Mouse (Mus musculus) liver, embryonic 13.5 days (tissue): ENCODE results near the gene Nav3. TPM values are rescaled to one million over a fixed set of nuclear protein-coding genes. Genes with fewer than 3 reads are reported as not detected.

ENCODE experiments used
- ATAC-seq: fragments of 200-750 bp; cut with Nextera tagmentation; 2 replicates; pipeline ENCODE4 v1.8.0; 2017; ENCODE audit warnings: low read depth, mild to moderate bottlenecking, moderate number of reproducible peaks, moderate library complexity
- DNase-seq: peaks from one replicate; pipeline ENCODE4 v3.0.0; 2022
- H3K27ac ChIP-seq: fragments of 300-500 bp; sonication (generic); 2 replicates; pipeline ENCODE4 v1.5.1; 2015; ENCODE audit warnings: moderate library complexity, mild to moderate bottlenecking, inconsistent platforms
- H3K27me3 ChIP-seq: fragments of 300-500 bp; sonication (generic); 2 replicates; pipeline ENCODE4 v1.6.1; 2015; ENCODE audit warnings: mild to moderate bottlenecking, inconsistent platforms
- H3K36me3 ChIP-seq: fragments of 300-500 bp; sonication (generic); 2 replicates; pipeline ENCODE4 v1.6.1; 2015; ENCODE audit warnings: mild to moderate bottlenecking, inconsistent platforms
- H3K4me1 ChIP-seq: fragments of 300-500 bp; sonication (generic); replicated peaks from 2 replicates; pipeline ENCODE4 v1.6.1; 2015; ENCODE audit warnings: inconsistent platforms
- H3K4me2 ChIP-seq: fragments of 300-500 bp; sonication (generic); 2 replicates; pipeline ENCODE4 v1.6.1; 2015; ENCODE audit warnings: inconsistent platforms, mild to moderate bottlenecking, moderate library complexity
- H3K4me3 ChIP-seq: fragments of 300-500 bp; sonication (generic); replicated peaks from 2 replicates; pipeline ENCODE4 v1.5.1; 2015; ENCODE audit warnings: mild to moderate bottlenecking, inconsistent platforms
- H3K9ac ChIP-seq: fragments of 300-500 bp; sonication (generic); 2 replicates; pipeline ENCODE4 v1.6.1; 2015; ENCODE audit warnings: mild to moderate bottlenecking, inconsistent platforms
- H3K9me3 ChIP-seq: fragments of 300-500 bp; sonication (generic); replicated peaks from 2 replicates; pipeline ENCODE4 v1.6.1; 2016; ENCODE audit warnings: inconsistent platforms
- WGBS: fragments of 180-500 bp; shearing (Covaris S2); methylation state at CpG from one replicate; pipeline ENCODE4 v1.1.7; 2015; ENCODE audit not compliant: insufficient replicate concordance; 5-methylcytosine and 5-hydroxymethylcytosine counted together
- polyA plus RNA-seq: library from polyadenylated mRNA; unstranded; fragments of >200 nt; fragmentation: Nextera tagmentation; extraction: Ambion mirVana; gene quantifications from 2 replicates; pipeline ENCODE4 v1.2.1, GENCODE M21; 2015

The Nav3 gene
- polyA plus RNA-seq, 1 experiment from 2014 or later = 0.41 TPM

GRCm38 (mm10) chr10:110380792-110381191 is 75.2 kb downstream of the Nav3 start:
- no peak for ATAC-seq

DNA sequence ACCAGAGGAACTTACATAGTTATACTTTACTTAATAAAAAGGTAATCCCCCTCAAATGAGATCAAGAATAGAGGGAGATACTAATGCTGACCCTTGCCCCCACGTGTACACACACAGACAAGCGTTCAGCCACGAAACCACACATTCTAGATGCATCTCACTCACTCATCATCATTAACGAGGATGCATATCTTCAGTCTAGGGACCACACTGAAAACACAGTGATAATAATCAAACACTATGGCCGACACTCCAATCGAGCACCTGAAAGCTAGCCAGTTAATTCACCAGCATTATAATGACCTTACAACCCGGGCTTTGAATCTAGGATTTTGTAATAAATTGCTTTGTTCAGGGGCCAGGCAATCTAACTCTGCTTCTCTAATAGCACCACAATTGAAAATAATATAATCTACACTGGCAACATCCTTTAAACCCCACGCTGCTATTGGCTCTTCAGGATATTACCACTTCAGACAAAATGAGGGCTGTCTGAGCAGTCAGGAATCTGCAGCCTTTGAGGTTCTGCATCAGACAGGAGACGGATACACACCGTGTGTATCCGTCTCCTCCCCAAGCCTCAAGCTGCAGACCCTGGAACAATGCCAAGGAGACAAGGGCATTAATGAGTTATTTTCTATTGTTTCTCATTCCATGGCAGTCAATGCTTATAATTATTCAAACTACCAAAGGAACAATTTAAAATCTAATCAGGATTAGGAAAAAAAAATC is 83.1 kb downstream of the Nav3 start:
- Histone ChIP-seq H3K9me3 (no peaks in the 10 kb centered on the region), H3K27me3 (no peaks in the 10 kb centered on the region), H3K27ac (no peak overlapping the region), H3K4me1 (no peaks in the 10 kb centered on the region), H3K4me2 (no peak overlapping the region), H3K9ac (no peak overlapping the region), H3K36me3 (no peaks in the 10 kb centered on the region), H3K4me3 (no peak overlapping the region)
- no peak for ATAC-seq
- WGBS = 65% methylated on average over 11 of the region's 11 CpGs
- no peak for DNase-seq

More at GRCm38 (mm10) chr10:110380792-110381191, 75.2 kb downstream of the Nav3 start:
- WGBS = 84% methylated on average over 2 of the region's 2 CpGs
- DNase-seq = no peak
- Histone ChIP-seq H3K9me3 (no peaks in the 10 kb centered on the region), H3K9ac (no peak overlapping the region), H3K36me3 (no peaks in the 10 kb centered on the region), H3K27me3 (no peaks in the 10 kb centered on the region), H3K4me1 (no peaks in the 10 kb centered on the region), H3K4me3 (no peak overlapping the region), H3K4me2 (no peak overlapping the region), H3K27ac (no peak overlapping the region)

DNA sequence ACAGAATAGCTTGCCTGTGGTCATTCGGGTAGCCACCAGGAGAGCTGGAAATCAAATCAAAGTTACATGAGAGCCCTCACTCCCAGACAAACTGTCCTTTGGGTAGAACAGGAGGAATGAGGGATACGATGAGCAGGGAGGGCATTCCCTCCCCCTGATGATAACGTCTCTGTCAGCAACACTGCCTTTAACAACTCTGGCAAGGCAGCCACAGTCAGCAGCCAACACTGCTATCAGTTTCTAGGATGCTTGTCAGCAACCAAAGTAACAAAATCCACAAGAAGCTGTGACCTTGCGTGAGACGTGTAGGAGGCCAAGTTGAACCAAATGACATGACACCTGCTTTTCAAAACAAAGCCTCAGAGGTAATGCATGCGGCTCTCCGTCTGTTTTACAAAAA is 103.9 kb downstream of the Nav3 start:
- Histone ChIP-seq H3K27ac (no peak overlapping the region), H3K4me2 (no peak overlapping the region), H3K4me1 (no peaks in the 10 kb centered on the region), H3K36me3 (no peaks in the 10 kb centered on the region), H3K4me3 (no peak overlapping the region), H3K9ac (no peak overlapping the region), H3K27me3 (no peaks in the 10 kb centered on the region), H3K9me3 (no peaks in the 10 kb centered on the region)
- ATAC-seq (no peak), DNase-seq (no peak)
- 58% methylated on average over 7 of the region's 7 CpGs for WGBS

- Histone ChIP-seq H3K27me3 (no peaks in the 10 kb centered on the region), H3K4me3 (no peak overlapping the region), H3K9me3 (no peaks in the 10 kb centered on the region), H3K9ac (no peak overlapping the region), H3K27ac (no peak overlapping the region), H3K36me3 (no peaks in the 10 kb centered on the region), H3K4me2 (no peak overlapping the region), H3K4me1 (no peaks in the 10 kb centered on the region)
- DNase-seq = no peak
- no peak for ATAC-seq
- WGBS = 74% methylated on average over 5 of the region's 5 CpGs
Measured at GRCm38 (mm10) chr10:110330030-110330429, 126.0 kb downstream of the Nav3 start.

DNA sequence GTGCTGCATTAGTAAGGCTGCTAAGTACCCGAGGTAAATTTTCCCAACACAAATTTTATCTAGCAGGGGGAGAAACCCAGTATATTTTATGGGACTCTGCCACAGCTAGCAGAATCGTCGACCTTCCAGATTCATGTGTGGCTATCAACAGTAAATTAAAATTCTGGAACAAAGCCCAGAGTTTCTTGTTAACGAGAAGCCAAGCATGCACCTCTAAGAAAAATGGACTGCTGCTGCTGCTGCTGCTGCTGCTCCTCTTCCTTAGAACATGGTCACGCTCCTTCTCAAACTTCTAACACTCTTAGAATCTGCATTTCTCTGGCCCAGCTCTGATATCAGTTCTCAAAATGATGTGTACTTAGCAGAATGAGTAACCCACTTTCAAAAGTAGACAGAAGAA is 126.4 kb downstream of the Nav3 start:
- Histone ChIP-seq H3K4me3 (no peak overlapping the region), H3K27ac (no peak overlapping the region), H3K36me3 (no peaks in the 10 kb centered on the region), H3K9me3 (no peaks in the 10 kb centered on the region), H3K4me1 (no peaks in the 10 kb centered on the region), H3K4me2 (no peak overlapping the region), H3K9ac (no peak overlapping the region), H3K27me3 (no peaks in the 10 kb centered on the region)
- DNase-seq (no peak), ATAC-seq (no peak)
- WGBS = 58% methylated on average over 5 of the region's 5 CpGs

- no peaks in the 10 kb centered on the region for H3K36me3 ChIP-seq
- ATAC-seq (no peak), DNase-seq (no peak)
- H3K4me3 ChIP-seq = no peak overlapping the region
- H3K9me3 ChIP-seq = no peaks in the 10 kb centered on the region
- H3K27me3 ChIP-seq = no peaks in the 10 kb centered on the region
- no peak overlapping the region for H3K9ac ChIP-seq
- H3K4me1 ChIP-seq = no peaks in the 10 kb centered on the region
- 59% methylated on average over 6 of the region's 6 CpGs for WGBS
- no peak overlapping the region for H3K4me2 ChIP-seq
- H3K27ac ChIP-seq = no peak overlapping the region
Measured at GRCm38 (mm10) chr10:110322082-110322632, 133.8 kb downstream of the Nav3 start.

DNA sequence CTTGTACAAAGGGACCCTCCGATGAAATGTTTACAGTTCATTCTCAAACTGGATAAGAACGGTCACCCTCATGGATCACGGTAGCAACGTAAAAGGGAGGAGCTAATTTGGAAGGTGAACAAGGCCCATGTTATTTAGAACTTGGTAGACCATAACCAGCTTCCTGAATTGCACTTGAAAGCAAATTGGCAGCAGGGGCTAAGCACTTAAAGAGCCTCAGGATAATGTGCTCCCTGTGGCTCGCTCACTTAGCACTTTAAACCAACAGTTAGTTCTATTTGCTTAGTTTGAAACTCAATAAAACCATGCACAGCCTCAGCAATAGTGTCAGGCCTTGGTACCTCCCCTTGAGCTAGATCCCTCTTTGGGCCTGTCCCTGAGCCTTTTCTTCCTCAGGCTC is 138.7 kb downstream of the Nav3 start:
- H3K9ac ChIP-seq = no peak overlapping the region
- H3K27me3 ChIP-seq = no peaks in the 10 kb centered on the region
- H3K4me1 ChIP-seq = no peaks in the 10 kb centered on the region
- ATAC-seq (no peak), DNase-seq (no peak)
- H3K4me3 ChIP-seq = no peak overlapping the region
- no peak overlapping the region for H3K27ac ChIP-seq
- no peak overlapping the region for H3K4me2 ChIP-seq
- H3K9me3 ChIP-seq = no peaks in the 10 kb centered on the region
- no peaks in the 10 kb centered on the region for H3K36me3 ChIP-seq
- 65% methylated on average over 5 of the region's 5 CpGs for WGBS

GRCm38 (mm10) chr10:110314525-110314924 is 141.5 kb downstream of the Nav3 start:
- 53% methylated on average over 5 of the region's 5 CpGs for WGBS
- Histone ChIP-seq H3K9ac (no peak overlapping the region), H3K9me3 (no peaks in the 10 kb centered on the region), H3K36me3 (no peaks in the 10 kb centered on the region), H3K27me3 (no peaks in the 10 kb centered on the region), H3K4me3 (no peak overlapping the region), H3K4me2 (no peak overlapping the region), H3K4me1 (no peaks in the 10 kb centered on the region), H3K27ac (no peak overlapping the region)
- DNase-seq (no peak), ATAC-seq (no peak)

DNA sequence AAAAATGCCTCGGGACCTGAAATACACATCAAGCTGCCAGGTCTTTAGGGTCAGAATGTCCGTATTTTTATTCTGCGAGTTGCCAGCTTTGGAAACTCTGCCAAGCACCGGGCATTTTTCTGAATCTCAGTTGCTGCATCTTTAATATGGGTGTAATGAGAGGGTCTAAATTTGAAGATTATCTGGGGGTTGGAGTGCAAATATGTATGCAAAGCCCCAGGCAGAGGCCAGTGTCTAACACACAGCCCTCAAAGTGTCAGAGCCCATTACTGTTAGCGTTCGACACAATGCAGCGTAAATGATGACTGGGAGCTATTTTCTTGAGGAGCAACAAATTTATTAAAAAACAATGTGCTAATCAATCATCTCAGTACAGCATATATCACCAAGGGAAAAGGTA is 142.0 kb downstream of the Nav3 start:
- 77% methylated on average over 7 of the region's 7 CpGs for WGBS
- no peaks in the 10 kb centered on the region for H3K27me3 ChIP-seq

DNA sequence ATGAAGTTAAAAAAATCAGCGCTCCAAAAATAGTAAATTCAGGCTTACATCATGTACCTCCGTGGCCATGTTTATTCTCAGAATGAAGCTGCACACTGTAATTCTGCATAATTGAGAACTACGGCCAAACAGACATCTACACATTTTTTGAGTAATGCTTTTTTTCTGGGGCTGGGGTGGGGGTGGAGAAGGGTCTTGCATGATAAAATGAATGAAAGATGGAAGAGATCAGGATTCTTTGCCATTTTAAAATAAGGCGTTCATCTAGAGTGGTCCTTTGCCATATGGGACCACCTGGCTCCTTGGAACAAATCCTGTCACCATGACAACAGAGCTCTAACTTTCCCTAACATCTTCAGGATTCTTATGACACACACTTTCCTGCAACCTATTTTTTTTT is 146.5 kb downstream of the Nav3 start:
- DNase-seq = no peak

More for the DNA sequence above, 142.0 kb downstream of the Nav3 start:
- no peak for DNase-seq
- Histone ChIP-seq H3K4me2 (no peak overlapping the region), H3K27ac (no peak overlapping the region), H3K4me3 (no peak overlapping the region), H3K4me1 (no peaks in the 10 kb centered on the region), H3K36me3 (no peaks in the 10 kb centered on the region), H3K9ac (no peak overlapping the region), H3K9me3 (no peaks in the 10 kb centered on the region)
- no peak for ATAC-seq

GRCm38 (mm10) chr10:110305609-110306008 is 150.4 kb downstream of the Nav3 start:
- Histone ChIP-seq H3K4me2 (no peak overlapping the region), H3K9me3 (no peaks in the 10 kb centered on the region), H3K4me3 (no peak overlapping the region), H3K9ac (no peak overlapping the region), H3K4me1 (no peaks in the 10 kb centered on the region), H3K27ac (no peak overlapping the region), H3K36me3 (no peaks in the 10 kb centered on the region), H3K27me3 (no peaks in the 10 kb centered on the region)
- ATAC-seq (no peak), DNase-seq (no peak)
- 61% methylated on average over 5 of the region's 5 CpGs for WGBS

More for the DNA sequence above, 146.5 kb downstream of the Nav3 start:
- whole genome bisulfite sequencing = 67% methylated on average over 4 of the region's 4 CpGs
- H3K4me2 ChIP-seq = no peak overlapping the region
- H3K4me3 ChIP-seq = no peak overlapping the region
- no peak overlapping the region for H3K27ac ChIP-seq
- no peak for ATAC-seq
- H3K9me3 ChIP-seq = no peaks in the 10 kb centered on the region
- no peaks in the 10 kb centered on the region for H3K36me3 ChIP-seq
- H3K27me3 ChIP-seq = no peaks in the 10 kb centered on the region
- no peak overlapping the region for H3K9ac ChIP-seq
- no peaks in the 10 kb centered on the region for H3K4me1 ChIP-seq

DNA sequence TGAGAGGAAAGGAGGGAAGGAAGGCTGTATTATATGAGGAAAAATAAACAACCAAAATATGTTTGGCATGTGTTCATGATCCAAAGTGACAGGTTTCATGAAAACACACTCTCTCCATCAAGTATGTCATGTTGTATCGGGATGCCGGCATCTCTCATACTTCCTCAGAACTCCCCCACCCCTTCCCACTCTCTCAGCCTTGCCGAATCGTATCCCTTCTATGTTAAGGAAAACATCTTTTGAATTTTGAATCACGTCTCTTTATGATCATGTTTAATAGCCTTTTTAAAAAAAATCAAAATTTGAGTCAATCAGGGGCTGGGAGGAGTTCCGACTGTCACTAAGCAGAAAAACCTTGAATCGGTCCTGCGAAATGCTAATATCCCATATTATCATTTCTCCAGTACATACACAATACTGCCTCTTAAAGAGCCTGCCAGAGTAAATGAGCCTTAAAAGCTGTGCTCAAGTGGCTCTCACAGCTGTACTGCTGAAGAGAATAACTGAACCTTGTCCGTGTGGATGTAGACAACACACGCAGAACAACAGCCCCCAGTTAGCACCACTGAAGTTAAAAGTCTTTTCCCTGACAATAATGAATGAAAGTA is 165.9 kb downstream of the Nav3 start:
- Histone ChIP-seq H3K9me3 (no peaks in the 10 kb centered on the region), H3K27me3 (no peaks in the 10 kb centered on the region), H3K27ac (no peak overlapping the region), H3K36me3 (no peaks in the 10 kb centered on the region), H3K4me1 (no peaks in the 10 kb centered on the region), H3K4me3 (no peak overlapping the region), H3K9ac (no peak overlapping the region), H3K4me2 (no peak overlapping the region)
- DNase-seq (no peak), ATAC-seq (no peak)
- 78% methylated on average over 10 of the region's 10 CpGs for WGBS
